Mouse (Mus musculus): ENCODE results near the gene Ptbp2.
A peak's percentile ranks its signal among the peaks of the same experiment; 100 is the strongest.

Gene Ptbp2

DNA sequence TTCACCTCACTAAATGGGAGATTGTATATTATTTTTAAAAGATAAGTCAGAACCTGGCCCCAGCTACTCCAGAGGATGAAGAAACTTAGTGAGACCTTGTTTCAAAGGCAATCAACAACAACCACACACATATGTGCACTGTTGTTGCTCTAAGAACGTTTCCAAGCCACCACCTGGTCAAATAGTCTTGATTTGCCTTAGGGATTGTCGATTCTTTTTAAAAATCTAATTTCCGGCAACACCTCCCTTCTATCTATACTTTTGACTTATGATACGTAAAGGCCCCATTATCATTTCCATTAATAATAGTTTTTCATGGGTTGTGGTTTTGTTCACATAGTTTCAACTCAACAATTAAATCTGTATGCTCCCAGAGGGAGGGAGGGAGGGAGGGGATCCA is at the start of gene Ptbp2:
TSS of gene Ptbp2 (minus strand) at position 101 of the 400 bp plus-strand sequence.
- DNase-seq (ENCODE audit: low spot score in 2 of 2): no peak

DNA sequence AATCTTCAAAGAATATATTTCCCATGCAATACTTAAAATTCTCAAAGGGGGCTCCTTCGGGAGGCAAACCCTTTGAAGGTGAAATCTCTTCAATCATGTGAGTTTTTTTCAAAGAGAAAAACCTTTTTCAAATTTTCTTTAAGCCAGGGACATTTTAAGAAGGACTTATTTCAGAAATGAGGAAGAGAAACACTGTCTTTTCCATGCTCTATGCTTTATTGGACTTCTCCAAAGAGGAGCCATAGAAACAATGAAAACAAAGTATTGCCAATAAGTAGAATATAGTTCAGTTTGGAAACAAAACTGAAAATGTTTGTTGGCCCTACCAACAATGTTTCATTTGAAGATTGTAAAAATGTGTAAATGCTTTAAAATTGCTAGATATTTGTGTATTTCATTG is 30.4 kb upstream of the Ptbp2 start:
- no peak for DNase-seq (ENCODE audit: low spot score in 2 of 2)

DNA sequence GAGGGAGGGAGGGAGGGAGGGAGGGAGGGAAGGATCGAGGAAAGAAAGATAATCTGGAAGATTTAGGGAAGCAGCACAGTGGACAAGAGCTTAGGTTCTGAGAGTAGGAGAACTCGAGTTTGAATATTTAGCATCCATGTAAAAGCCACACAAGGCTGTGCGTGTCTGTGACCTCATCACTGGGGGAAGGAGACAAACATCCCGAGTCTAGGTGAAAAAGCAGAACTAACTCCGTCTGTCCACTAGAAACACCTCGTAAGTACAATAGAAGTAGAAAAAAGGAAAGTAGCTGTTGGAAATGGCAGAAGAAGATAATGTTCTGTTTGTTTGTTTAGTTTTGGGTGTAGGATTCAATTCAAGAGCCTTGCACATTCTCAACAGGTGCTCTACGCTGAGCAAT is 21.9 kb upstream of the Ptbp2 start:
- DNase-seq (ENCODE audit: low spot score in 2 of 2): no peak

DNA sequence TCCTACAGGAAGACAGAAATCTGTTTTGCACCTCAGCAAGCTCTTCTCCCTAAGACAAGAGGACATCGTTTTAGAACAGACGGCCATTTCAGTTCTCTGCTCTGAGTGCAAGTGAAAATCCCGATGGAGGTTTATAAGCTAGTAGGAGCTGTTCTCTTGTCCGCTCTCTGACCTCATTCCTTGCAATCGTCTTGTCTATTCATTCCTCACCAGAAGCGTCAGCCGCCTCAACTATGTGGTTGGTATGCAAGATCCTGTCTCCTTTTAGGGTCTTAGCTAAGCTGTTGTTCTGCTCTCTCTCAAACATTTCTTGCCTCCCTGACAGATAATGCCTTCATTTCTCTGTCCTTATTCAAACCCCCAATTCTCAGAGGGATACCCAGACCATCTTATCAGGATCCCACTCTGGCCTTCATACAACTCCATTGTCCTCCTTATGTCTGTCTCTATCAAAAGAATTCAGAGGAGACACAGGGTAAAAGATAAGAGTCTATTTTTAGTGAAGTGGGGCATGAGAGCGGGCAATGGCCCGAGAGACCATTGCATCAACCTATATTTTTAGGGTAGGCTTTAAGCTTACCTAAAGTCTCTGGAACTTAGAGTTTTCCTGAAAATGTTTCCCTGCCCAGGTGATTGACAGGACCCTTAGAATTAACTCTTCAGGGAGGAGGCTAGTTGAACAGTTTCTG is 10.6 kb upstream of the Ptbp2 start:
- DNase-seq (ENCODE audit: low spot score in 2 of 2): no peak

DNA sequence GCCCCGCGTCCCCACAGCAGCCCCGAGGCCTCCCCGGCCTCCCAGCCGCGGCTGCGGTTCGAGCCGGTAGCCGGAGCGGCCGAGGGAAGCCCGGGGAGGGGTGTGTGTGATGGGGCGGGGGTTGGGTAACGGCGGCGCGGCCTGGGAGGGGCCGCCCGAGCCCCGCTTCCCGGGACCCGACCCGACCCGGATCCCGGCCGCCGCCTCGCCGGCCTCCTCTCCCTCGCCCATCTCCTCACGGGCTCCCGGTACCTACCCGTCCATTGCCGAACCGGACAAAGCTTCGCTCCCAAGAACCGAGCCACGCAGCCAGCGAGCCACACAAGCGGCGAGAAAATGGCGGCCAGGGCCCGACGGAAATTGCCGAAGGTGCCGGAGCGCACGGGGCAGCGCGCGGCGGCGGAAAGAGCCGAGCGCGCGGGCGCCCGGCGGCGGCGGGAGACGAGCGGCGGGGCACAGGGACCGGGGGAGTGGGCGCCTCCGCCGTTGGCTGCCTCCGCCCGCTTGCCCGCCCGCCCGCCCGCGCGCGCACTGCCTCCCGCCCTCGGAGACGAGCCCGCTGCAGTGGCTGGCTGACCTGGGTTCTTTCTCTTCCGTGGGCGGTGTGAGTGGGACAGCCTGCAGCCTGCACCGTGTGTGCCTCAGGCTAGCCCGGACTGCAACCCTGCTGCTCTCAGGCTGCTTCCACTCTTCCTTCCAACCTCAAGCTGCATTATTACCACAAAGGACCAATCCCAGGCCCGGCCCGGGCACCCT is 1.1 kb downstream of the Ptbp2 start:
- DNase-seq (ENCODE audit: low spot score in 2 of 2): peak; percentile 80 to 81

DNA sequence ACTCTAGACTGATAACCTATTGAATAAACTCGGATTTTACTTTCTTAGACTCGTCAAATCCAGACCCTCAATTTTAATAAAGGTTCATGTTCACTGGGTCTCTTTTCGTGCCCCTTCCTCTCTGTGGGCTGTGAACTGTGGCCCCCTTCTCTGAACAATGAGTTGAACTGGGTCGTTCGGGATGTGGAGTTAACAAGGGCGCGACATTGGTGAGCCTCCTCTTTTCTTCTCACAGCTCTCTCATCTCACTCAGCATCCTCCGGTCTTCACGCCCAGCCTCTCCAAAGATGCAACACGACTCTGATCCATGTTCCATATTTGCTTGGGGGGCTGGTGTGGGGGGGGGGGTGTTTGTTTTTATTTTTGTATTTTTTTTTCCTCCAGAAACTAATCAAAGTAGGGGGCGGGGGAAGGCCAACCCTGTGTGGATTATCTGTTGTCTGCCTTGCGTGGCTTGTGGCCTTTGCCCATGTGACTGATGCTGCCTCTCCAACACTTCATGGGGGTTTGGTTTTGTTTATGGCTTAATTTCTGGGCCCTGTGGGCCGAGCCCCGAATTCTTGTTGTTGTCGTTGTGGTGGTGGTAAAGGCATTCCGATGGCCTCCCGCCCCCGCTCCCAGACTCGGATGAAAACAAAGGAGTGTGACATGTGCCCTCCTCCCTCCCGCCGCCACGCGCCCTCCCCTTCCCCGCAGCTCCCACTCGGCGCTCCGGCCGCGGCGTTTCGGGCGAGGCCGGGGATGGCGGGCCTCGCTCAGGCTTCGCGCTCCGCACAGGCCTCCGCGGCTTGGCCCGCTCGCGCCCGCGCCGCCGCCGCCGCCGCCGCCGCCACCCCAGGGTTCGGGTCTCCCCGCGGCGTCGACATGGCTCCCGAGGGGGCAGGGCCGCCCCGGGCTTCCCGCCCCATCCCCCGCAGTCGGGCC is 2.0 kb downstream of the Ptbp2 start:
- DNase-seq (ENCODE audit: low spot score in 2 of 2): peak; percentile 32 to 40

DNA sequence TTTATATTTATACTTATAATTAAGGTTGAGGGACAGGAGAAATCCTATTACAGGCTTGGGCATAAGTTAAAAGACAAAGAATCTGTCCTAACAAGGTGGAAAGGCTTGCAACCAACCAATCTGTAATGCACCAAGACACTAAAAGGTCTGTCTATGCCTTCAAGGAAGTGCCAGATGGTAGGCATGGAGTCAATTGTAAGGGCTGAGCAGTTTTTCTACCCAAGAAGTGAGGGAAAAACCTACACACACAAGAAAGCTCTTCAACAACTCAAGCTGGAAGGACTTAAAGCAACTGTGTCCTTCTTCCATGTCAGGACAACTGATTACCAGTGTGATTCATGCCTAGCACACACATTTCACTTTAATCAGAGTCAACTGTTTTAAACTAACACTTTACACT is 3.4 kb downstream of the Ptbp2 start:
- DNase-seq (ENCODE audit: low spot score in 2 of 2): no peak

DNA sequence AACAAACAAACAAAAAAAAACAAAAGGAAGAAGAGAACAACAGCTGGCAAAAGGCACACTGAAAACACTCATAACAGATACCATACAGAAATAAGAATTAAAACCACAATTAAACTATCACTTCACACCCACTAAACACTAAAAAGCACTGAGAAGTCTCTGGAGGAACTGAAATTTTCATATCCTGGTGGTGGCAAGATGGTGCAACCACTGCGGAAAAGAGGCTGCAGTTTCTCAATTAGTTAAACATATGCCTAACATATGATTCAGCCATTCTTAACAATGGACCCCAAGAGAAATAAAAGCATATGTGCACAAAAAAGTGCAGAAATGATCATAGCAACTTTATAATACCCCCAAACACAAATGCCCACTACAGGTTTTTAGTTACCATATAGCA is 5.0 kb downstream of the Ptbp2 start:
- no peak for DNase-seq (ENCODE audit: low spot score in 2 of 2)

DNA sequence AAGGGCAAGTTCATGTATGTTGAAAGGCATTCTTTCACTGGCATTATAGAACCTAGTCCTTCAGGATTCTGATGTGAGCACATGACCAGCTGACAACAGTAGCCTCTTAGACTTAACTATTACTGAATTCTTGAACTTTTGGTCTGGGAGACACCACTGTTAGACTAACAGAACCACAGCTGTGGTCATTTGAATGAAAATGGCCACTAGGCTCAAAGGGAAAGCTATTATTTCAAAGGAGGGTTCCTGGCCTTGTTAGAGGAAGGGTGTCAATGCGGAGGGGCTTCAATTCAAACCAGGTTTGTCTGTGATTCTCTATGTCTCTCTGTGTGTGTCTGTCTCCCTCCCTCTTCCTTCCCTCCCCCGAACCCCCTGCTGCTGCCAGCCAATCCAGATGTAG is 5.8 kb downstream of the Ptbp2 start:
- no peak for DNase-seq (ENCODE audit: low spot score in 2 of 2)

DNA sequence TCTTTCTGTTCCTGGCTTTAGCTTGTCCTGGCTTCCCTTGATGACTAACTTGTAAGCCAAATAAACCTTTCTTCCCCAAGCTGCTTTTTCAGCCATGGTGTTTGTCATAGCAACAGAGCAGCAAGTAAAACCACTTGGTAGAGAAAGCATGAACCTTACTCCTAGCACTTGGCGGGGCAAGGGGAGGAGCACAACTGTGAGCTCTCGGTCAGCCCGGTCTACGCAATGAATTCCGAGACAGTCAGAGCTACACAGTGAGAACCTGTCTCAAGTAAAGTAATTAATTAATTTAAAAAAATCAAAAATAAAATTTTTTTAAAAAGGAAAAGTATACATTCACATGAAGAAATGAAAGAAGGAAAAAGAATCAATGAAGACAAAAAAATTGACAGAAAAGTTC is 8.1 kb downstream of the Ptbp2 start:
- DNase-seq (ENCODE audit: low spot score in 2 of 2): no peak

DNA sequence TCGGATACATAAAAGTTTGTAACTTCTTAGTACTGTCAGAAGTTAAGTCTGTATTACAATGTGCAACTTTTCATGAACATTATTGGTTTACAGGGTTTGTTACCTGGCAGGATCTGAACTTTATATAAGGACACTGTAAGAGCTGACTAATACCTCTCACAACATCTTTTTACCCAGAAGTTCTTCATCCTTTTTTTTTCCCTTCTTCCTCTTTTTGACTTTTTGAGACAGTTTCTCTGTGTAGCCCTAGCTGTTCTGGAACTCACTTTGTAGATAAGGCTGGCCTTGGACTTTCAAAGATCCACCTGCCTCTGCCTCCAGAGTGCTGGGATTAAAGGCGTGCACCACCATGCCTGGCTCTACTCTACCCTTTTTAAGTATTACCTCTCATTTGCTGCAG is 11.5 kb downstream of the Ptbp2 start:
- no peak for DNase-seq (ENCODE audit: low spot score in 2 of 2)

DNA sequence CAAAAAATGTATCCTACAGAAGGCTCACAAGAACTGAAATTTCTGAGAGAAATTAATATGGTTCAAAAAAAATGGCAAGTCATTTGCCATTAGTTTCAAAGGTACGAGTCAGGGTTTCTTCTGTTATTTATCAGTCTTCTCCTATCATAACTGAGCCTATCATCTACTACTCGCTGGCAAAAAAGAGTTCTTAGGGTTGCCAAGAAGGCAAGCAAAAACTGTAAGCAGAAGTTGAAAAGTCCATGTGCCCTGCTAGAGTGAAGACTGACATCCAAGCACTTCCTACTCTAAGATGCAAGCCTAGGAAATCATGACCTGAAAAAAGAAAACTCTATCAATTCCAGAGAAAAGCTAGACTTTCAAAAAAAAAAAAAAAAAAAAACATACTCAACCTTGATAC is 20.5 kb downstream of the Ptbp2 start:
- no peak for DNase-seq (ENCODE audit: low spot score in 2 of 2)

DNA sequence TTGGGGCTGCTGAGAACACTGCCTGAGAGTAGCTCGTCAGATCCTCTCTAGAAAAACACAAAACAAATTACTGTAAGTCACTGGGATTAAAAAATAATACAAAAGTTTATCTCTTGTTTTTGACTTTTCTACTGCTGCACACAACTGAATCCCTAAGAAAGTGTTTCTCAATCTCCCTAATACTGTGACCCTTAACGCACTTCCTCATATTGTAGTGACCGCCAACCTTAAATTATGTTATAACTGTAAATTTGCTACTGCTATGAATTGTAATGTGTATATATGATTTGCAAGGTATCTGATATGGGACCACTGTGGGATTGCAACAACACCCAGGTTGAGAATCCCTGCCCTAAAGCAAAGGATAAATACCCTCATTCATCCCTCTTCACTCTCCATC is 22.5 kb downstream of the Ptbp2 start:
- DNase-seq (ENCODE audit: low spot score in 2 of 2): no peak

DNA sequence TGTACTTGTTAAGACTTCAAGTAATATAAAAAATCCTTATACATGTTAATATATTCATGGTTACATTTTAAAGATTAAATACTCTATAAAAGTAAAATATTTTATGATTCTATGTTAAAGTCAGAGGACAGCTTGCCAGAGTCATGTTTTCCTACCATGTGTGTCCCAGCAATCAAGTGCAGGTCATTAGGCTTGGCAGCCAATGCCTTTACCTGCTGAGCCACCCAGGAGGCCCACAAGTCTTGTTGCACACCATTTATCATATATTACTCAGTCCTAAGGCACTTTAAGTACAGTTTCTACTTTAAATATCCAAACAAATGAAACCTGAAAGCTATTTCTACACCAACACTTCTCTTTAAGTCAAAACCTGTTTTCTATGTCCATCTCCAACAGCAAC is 30.5 kb downstream of the Ptbp2 start:
- DNase-seq (ENCODE audit: low spot score in 2 of 2): no peak

DNA sequence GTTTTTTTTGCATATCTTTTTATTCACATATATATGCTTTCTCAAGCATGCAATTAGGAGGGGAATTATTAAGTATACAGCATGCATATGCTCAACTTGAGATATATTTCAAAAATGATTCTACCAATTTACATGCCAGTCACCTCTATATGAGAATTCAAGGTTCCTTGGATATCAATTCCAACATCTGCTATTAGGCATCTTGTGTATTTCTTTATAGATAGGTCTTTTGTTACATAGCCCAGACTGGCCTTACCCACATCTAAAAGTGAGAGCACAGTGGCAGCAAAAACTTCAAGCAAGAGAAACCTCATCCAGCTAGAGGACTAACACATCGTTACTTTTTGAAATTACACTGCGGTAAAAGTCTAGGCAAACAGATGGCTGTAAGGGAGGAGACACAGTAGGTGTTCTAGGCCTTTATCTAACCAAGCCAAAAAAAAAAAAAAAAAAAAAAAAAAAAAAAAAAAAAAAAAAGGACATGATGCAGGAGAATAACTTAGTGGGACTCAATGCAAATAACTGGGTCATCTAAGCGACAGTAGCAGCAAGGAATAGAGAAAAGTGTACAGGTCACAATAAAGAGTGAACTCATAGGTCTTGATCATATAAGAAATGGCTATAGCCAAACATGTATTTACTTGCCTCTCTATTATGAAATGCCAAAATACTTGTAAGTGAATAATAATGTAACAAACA is 34.6 kb downstream of the Ptbp2 start:
- DNase-seq (ENCODE audit: low spot score in 2 of 2): no peak

DNA sequence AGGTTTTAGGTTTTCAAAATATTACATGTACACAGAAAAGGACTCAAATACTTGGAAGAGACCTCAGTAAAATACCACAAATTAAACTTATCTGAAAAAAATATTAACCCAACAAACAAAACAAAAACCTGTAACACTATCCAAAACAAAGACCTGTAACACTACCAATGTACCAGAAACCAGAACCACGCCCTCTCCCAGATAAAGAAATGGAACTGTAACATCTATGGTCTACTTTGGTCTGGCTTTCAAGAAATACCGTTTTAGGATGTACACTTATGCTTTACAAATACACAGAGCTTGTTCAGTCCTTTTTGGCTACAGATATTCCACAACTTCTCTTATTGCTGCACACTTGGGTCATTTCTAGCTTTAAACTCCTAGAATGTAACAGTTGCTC is 35.1 kb downstream of the Ptbp2 start:
- DNase-seq (ENCODE audit: low spot score in 2 of 2): no peak

DNA sequence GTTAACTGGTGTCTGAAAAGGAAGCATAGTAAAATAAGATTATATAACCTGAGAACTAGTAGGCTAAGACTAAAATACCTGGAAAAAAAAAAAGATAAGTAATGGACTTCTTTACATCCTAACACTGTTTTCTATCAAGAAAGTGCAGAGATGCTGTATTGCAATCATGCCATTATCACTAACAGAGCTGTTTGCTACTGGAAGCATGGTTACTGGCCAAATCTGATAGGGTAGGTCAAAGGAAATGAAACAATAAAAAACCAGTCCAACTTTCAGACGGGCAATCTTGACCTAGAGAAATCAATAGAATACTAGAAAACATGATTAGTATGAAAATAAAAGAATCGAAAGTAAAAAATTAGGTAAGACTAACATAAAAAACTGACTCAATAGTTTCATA is 37.6 kb downstream of the Ptbp2 start:
- no peak for DNase-seq (ENCODE audit: low spot score in 2 of 2)

DNA sequence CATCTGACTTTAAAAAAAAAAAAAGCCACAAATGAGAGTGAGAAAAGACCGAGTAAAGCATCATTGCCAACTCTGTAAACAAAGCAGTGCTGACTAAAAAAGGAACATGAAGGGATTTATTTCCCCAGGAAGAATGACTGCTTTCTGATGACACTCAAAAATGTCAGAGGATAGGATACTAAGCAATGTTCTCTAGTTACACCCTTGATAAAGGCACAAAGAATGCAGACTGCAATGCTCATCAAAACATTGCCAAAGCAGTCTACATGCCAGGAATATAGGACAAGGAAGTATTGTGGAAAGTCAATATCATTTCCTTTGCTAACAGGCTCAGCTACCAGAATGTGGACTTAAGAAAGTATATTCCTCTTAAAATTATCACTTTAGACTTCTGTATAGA is 38.5 kb downstream of the Ptbp2 start:
- no peak for DNase-seq (ENCODE audit: low spot score in 2 of 2)

DNA sequence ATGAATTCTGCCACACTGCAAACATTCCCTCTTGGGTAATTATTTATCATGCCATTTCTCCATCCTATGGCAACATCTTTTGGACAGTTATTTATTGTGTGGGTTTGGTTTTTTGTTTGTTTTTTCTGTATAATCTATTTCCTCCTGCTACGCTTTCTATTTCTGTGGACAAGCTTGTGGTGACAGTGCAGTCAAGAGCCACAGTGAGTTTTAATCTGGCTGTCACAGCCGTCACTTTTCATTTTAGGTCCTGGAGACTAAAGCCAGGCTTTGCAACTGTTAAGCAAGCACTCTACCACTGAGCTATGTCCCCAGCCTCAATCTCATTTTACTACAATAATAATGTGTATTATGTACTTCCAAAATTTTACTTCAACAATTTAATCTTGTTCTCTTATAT is 54.4 kb downstream of the Ptbp2 start:
- no peak for DNase-seq (ENCODE audit: low spot score in 2 of 2)

DNA sequence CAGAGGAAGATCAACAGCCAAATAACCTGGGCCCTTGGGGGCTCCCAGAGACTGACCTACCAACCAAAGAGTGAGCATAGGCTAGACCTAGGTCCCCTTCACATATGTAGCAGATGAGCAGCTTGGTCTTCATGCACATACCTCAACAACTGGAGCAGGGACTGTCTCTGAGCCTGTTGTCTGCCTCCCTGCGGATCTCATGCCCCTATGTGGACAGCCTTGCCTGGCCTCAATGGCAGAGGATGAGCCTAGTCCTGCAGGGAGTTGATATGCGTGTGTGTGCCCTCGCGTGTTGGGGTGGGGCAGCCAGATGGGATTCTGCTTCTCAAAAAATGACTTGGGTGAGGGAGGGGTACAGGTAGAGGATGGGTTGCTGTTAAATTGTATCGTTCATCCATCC is 72.2 kb downstream of the Ptbp2 start:
- no peak for DNase-seq (ENCODE audit: low spot score in 2 of 2)

DNA sequence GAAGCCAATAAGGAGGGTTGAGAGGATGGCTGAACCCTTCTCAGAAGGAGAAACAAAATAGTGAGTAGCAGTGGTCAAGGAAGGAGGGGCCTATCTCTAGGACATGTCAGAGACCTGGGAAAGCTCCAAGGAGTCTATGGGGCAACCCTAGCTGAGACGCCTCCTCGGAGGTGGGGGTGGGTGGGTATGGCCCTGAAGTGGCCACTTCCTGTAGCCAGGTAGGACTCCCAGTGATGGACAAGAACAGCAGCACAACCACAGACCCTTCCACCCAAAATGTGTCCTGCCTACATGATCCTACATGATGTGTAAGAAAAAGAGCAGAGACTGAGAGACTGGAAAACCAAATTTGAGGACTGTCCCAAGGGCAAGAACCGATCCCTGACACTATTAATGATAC is 72.8 kb downstream of the Ptbp2 start:
- DNase-seq (ENCODE audit: low spot score in 2 of 2): no peak

DNA sequence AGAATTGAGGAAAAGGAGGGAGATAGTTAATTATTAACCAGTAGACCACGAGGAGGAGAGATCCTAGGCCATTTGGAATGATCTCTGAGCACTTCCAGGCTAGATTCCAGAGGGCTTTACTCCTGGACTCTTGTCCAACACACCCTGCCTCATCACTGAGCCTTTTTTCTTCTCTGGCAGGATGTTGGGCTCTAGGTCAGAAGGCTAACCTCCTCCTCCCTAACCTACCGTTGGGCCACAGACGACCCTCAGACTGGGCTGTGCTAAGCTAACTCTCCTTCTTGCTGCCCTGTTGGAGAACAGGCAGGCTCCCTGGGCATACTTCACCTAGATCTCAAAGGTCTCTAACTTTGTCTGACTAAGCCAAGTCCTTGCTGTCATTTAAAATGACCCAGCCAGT is 82.8 kb downstream of the Ptbp2 start:
- no peak for DNase-seq (ENCODE audit: low spot score in 2 of 2)
